Comparison of ENCODE assay signal across 18 mouse cellular contexts in genomic region chr9:107344027-107344426, GRCm38 (mm10). TPM values are rescaled to one million over a fixed set of nuclear protein-coding genes. Genes with fewer than 3 reads are reported as not detected.
DNase-seq lines count a peak whose midpoint lies in the region; ATAC-seq and TF ChIP-seq lines count a peak whose summit lies in the region.
"Had no signal": no experiment of that assay in that cellular context is flagged by ENCODE, and none has a peak within 500 bp of the region (broad histone marks: within the 10 kb centered on the region; RNA-seq: fewer than 3 reads in every experiment).

No protein-coding gene starts in this region.

- peak overlapping the region; percentile 31 for H3K4me3 ChIP-seq in cerebellum, adult 2 months (replicated peaks; ENCODE audit: insufficient read depth, low read depth, low read length)
- no peak overlapping the region for H3K4me3 ChIP-seq in hindbrain, embryonic 13.5 days
- H3K4me3 ChIP-seq in hindbrain, embryonic 14.5 days (replicated peaks; ENCODE audit: low read length): no peak overlapping the region
- H3K4me3 ChIP-seq in brown adipose tissue, adult 24 weeks (ENCODE audit: insufficient read depth, low read depth, low read length): no peak overlapping the region
- H3K4me3 ChIP-seq: forebrain, embryonic 15.5 days; heart, embryonic 13.5 days; kidney, embryonic 15.5 days; limb, embryonic 13.5 days; liver, embryonic 12.5 days had no signal

- H3K4me2 ChIP-seq in hindbrain, embryonic 13.5 days: no peak overlapping the region
- no peak overlapping the region for H3K4me2 ChIP-seq in hindbrain, embryonic 14.5 days (replicated peaks)
- H3K4me2 ChIP-seq: forebrain, embryonic 15.5 days; heart, embryonic 13.5 days; kidney, embryonic 15.5 days; limb, embryonic 13.5 days; liver, embryonic 12.5 days; midbrain, embryonic 11.5 days had no signal

- WGBS in cerebellum, adult 2 months: 6% methylated on average over 6 of the region's 6 CpGs
- WGBS in hindbrain, embryonic 13.5 days: 71% methylated on average over 6 of the region's 6 CpGs
- 64% methylated on average over 6 of the region's 6 CpGs for WGBS in hindbrain, embryonic 14.5 days

- TF ChIP-seq POLR2A in cerebellum, adult 2 months (IDR thresholded peaks at IDR 0.05; ENCODE audit: borderline replicate concordance, insufficient read depth, low read length): no peak

- no peaks in the 10 kb centered on the region for H3K27me3 ChIP-seq in cerebellum, adult 2 months (ENCODE audit: control insufficient read depth, insufficient read depth, low read length)
- peaks cover 14% of the 10 kb centered on the region; the same call in 1 of the 2 replicates for H3K27me3 ChIP-seq in hindbrain, embryonic 13.5 days
- no peaks in the 10 kb centered on the region for H3K27me3 ChIP-seq in hindbrain, embryonic 14.5 days (ENCODE audit: control insufficient read depth, insufficient read depth, low read length)
- H3K27me3 ChIP-seq: forebrain, embryonic 15.5 days had no signal

- H3K27ac ChIP-seq in cerebellum, adult 2 months (ENCODE audit: insufficient read depth, low read length): peak overlapping the region; percentile 99
- no peak overlapping the region for H3K27ac ChIP-seq in hindbrain, embryonic 13.5 days
- no peak overlapping the region for H3K27ac ChIP-seq in hindbrain, embryonic 14.5 days
- peak overlapping the region; percentile 55 for H3K27ac ChIP-seq in brown adipose tissue, adult 24 weeks (replicated peaks; ENCODE audit: low read depth, low read length)
- H3K27ac ChIP-seq: forebrain, embryonic 15.5 days; heart, embryonic 13.5 days; kidney, embryonic 15.5 days; limb, embryonic 13.5 days; liver, embryonic 12.5 days had no signal

- peaks cover 45% of the 10 kb centered on the region for H3K4me1 ChIP-seq in cerebellum, adult 2 months (ENCODE audit: control insufficient read depth, insufficient read depth, low read length)
- H3K4me1 ChIP-seq in hindbrain, embryonic 13.5 days (replicated peaks): peaks cover 33% of the 10 kb centered on the region
- peaks cover 18% of the 10 kb centered on the region; the same call in 1 of the 2 replicates for H3K4me1 ChIP-seq in hindbrain, embryonic 14.5 days (replicated peaks; ENCODE audit: control insufficient read depth, insufficient read depth, low read length)
- H3K4me1 ChIP-seq in brown adipose tissue, adult 24 weeks (ENCODE audit: control insufficient read depth, insufficient read depth, insufficient read length, low read length): no peaks in the 10 kb centered on the region

- DNase-seq in cerebellum, adult 2 months: peak; percentile 63 to 68
- no peak for DNase-seq in hindbrain, embryonic 14.5 days (ENCODE audit: low spot score)
- DNase-seq in 3134 (ENCODE audit: extremely low read depth, insufficient read length, low spot score): peak; percentile 28
- DNase-seq in left cerebral cortex, adult 9 months (ENCODE audit: low spot score in 2 of 2): no peak
- DNase-seq: lung, adult 18-20 months; lung, postnatal 10 days; right cerebral cortex, postnatal 25 days; spleen, adult 18-20 months had no signal

- H3K9ac ChIP-seq in hindbrain, embryonic 13.5 days: peak overlapping the region; percentile 11
- no peak overlapping the region for H3K9ac ChIP-seq in hindbrain, embryonic 14.5 days
- H3K9ac ChIP-seq: forebrain, embryonic 15.5 days; heart, embryonic 13.5 days; kidney, embryonic 15.5 days; limb, embryonic 13.5 days; liver, embryonic 12.5 days had no signal

- no peak for ATAC-seq in cerebellum, adult (ENCODE audit: insufficient number of reproducible peaks, low FRiP score, low TSS enrichment)
- ATAC-seq in hindbrain, embryonic 13.5 days (ENCODE audit: low FRiP score): no peak
- ATAC-seq in hindbrain, embryonic 14.5 days (ENCODE audit: low FRiP score): no peak
- ATAC-seq: forebrain, embryonic 15.5 days; intestine, postnatal 0 days; liver, embryonic 12.5 days had no signal

- H3K36me3 ChIP-seq in hindbrain, embryonic 13.5 days: peaks cover 8% of the 10 kb centered on the region; the same call in 1 of the 2 replicates
- H3K36me3 ChIP-seq in hindbrain, embryonic 14.5 days (replicated peaks; ENCODE audit: control insufficient read depth, insufficient read depth): 0 out of 2 replicates have a peak, but pooled peaks cover 6% of the 10 kb centered on the region
- H3K36me3 ChIP-seq: forebrain, embryonic 15.5 days; heart, embryonic 13.5 days; kidney, embryonic 15.5 days; limb, embryonic 13.5 days; liver, embryonic 12.5 days had no signal

- TF ChIP-seq CTCF in cerebellum, adult 2 months (IDR thresholded peaks at IDR 0.05; ENCODE audit: borderline replicate concordance, insufficient read depth, low read depth, low read length): no peak

- no peaks in the 10 kb centered on the region for H3K9me3 ChIP-seq in hindbrain, embryonic 13.5 days
- H3K9me3 ChIP-seq in hindbrain, embryonic 14.5 days (ENCODE audit: control insufficient read depth, low read length): no peaks in the 10 kb centered on the region
- H3K9me3 ChIP-seq: forebrain, embryonic 15.5 days; heart, embryonic 13.5 days; kidney, embryonic 15.5 days; limb, embryonic 13.5 days; liver, embryonic 12.5 days had no signal

RNA-seq across cellular contexts. Expression of gene 6430571L13Rik, which starts 3.6 kb away (rescaled TPM):
- 44.9 and 52.5 TPM in 2 replicates for polyA plus RNA-seq in cerebellum, adult 2 months (2012; rRNA removed)
- polyA plus RNA-seq in hindbrain, embryonic 13.5 days (2015; fragmentation: Nextera tagmentation; extraction: Ambion mirVana): 7.8 and 8.3 TPM in 2 replicates
- 5.4 and 5.6 TPM in 2 replicates for polyA plus RNA-seq in hindbrain, embryonic 14.5 days (2014; fragmentation: Nextera tagmentation; extraction: Ambion mirVana)
- 8.8 and 22.5 TPM in 2 replicates for polyA plus RNA-seq in brown adipose tissue, adult 24 weeks (2012; ENCODE audit: insufficient read depth, insufficient read length, missing spikeins)

RNA-seq across cellular contexts. Expression of gene Hemk1, which starts 5.9 kb away (rescaled TPM):
- polyA plus RNA-seq in cerebellum, adult 2 months (2012; rRNA removed): 27.8 and 31.7 TPM in 2 replicates
- 17.0 and 17.4 TPM in 2 replicates for polyA plus RNA-seq in hindbrain, embryonic 13.5 days (2015; fragmentation: Nextera tagmentation; extraction: Ambion mirVana)
- polyA plus RNA-seq in hindbrain, embryonic 14.5 days (2014; fragmentation: Nextera tagmentation; extraction: Ambion mirVana): 16.7 and 19.1 TPM in 2 replicates
- 52.8 and 58.3 TPM in 2 replicates for polyA plus RNA-seq in brown adipose tissue, adult 24 weeks (2012; ENCODE audit: insufficient read depth, insufficient read length, missing spikeins)

RNA-seq across cellular contexts. Expression of gene Cish, which starts 48.2 kb away (rescaled TPM):
- polyA plus RNA-seq in cerebellum, adult 2 months (2012; rRNA removed): 4.1 and 4.3 TPM in 2 replicates
- 8.4 and 9.6 TPM in 2 replicates for polyA plus RNA-seq in hindbrain, embryonic 13.5 days (2015; fragmentation: Nextera tagmentation; extraction: Ambion mirVana)
- polyA plus RNA-seq in hindbrain, embryonic 14.5 days (2014; fragmentation: Nextera tagmentation; extraction: Ambion mirVana): 6.0 and 6.7 TPM in 2 replicates
- 23.1 and 44.9 TPM in 2 replicates for polyA plus RNA-seq in brown adipose tissue, adult 24 weeks (2012; ENCODE audit: insufficient read depth, insufficient read length, missing spikeins)

RNA-seq across cellular contexts. Expression of gene Mapkapk3, which starts 54.4 kb away (rescaled TPM):
- polyA plus RNA-seq in cerebellum, adult 2 months (2012; rRNA removed): 10.5 and 11.7 TPM in 2 replicates
- 2.8 and 3.7 TPM in 2 replicates for polyA plus RNA-seq in hindbrain, embryonic 13.5 days (2015; fragmentation: Nextera tagmentation; extraction: Ambion mirVana)
- 1.9 and 2.3 TPM in 2 replicates for polyA plus RNA-seq in hindbrain, embryonic 14.5 days (2014; fragmentation: Nextera tagmentation; extraction: Ambion mirVana)
- polyA plus RNA-seq in brown adipose tissue, adult 24 weeks (2012; ENCODE audit: insufficient read depth, insufficient read length, missing spikeins): 18.4 and 23.6 TPM in 2 replicates

RNA-seq across cellular contexts. Expression of gene Cacna2d2, which starts 55.4 kb away (rescaled TPM):
- polyA plus RNA-seq in cerebellum, adult 2 months (2012; rRNA removed): 130 and 148 TPM in 2 replicates
- 7.6 and 8.3 TPM in 2 replicates for polyA plus RNA-seq in hindbrain, embryonic 13.5 days (2015; fragmentation: Nextera tagmentation; extraction: Ambion mirVana)
- polyA plus RNA-seq in hindbrain, embryonic 14.5 days (2014; fragmentation: Nextera tagmentation; extraction: Ambion mirVana): 6.8 and 7.7 TPM in 2 replicates
- polyA plus RNA-seq in brown adipose tissue, adult 24 weeks (2012; ENCODE audit: insufficient read depth, insufficient read length, missing spikeins): not detected in 2 replicates

Comparison
In these comparisons a context has a peak if more than half of its experiments do, and no peak if none do; other contexts are left out.
1. DNase-seq: peak in cerebellum, adult 2 months (2 of 2) and 3134 (single experiment); none in hindbrain, embryonic 14.5 days (single experiment) and left cerebral cortex, adult 9 months (0 of 2).
2. H3K27ac ChIP-seq: peak in cerebellum, adult 2 months (single experiment) and brown adipose tissue, adult 24 weeks (single experiment); none in hindbrain, embryonic 13.5 days (single experiment) and hindbrain, embryonic 14.5 days (single experiment).